Mouse (Mus musculus) megakaryocyte, embryonic 14.5 days (primary cell): ENCODE results near the gene Cyp4f39.

Experiments used
- FLI1 ChIP-seq: IDR thresholded peaks from 2 replicates; pipeline ENCODE4 v1.6.1; 2012; ENCODE audit warnings: low read length, inconsistent platforms, mixed read lengths
- GATA1 ChIP-seq: IDR thresholded peaks from 3 replicates; pipeline ENCODE4 v1.6.1; 2012; ENCODE audit warnings: mixed read lengths, low read length, inconsistent platforms, borderline replicate concordance

DNA sequence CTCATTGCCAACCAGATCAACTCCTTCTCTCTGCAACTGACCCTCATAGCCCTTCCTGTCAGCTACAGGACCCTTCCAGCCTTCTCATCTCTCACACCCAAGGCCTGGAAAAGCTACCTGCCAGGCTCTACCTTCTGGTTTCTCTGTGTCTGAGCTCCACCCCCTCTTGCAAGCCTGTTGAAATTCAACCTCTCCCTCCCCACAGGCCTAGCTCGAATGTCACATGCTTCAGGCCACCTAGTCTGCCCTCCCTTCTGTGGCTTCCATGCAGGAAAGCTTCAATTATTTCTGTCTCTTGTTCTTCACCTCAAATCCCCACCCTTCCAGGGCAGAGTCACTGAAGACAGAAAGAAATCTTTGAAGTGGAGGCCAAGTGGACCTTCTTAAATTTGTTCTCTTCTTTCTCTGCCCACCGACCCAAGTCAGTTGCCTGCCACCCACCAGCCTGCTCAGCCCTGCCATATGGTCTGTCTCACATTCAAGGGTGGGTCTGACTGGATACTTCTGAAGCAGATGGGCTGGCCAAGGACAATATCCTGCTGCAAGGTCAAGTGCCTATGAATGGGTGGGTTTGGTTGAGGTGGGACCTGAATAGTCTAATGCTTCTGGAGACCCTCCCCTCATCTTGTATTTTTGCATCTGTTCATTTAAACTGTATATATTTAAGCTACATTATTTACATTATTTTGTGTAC lies 1.5 kb upstream of the Cyp4f39 start:
- TF ChIP-seq GATA1: no peak
- no peak for TF ChIP-seq FLI1
